In the genomic region with DNA sequence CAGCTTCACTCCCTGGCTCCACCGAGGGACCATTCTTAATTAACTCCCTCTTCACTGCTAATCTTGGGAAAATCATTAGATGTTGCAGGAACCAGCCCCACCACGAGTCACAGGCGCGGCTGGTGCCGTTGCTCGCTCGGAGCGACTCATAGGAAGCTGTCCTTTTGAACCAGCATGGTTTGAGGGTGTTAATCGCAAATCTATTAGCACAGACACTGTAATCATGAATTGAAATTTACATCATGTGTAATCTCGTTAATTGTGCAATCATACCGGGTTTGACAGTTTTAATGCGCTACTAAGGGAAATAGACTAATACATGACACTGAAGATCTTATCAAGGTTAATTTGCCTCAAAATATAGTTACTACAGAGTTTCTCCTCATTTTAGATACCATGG, we compare ENCODE assay signal across 29 mouse cellular contexts.
A peak's percentile ranks its signal among the peaks of the same experiment; 100 is the strongest.
DNase-seq lines count a peak whose midpoint lies in the region; ATAC-seq and TF ChIP-seq lines count a peak whose summit lies in the region.
"Had no signal": no experiment of that assay in that cellular context is flagged by ENCODE, and none has a peak within 500 bp of the region (broad histone marks: within the 10 kb centered on the region; RNA-seq: fewer than 3 reads in every experiment).

No protein-coding gene starts in this region.

- H3K4me3 ChIP-seq in forebrain, embryonic 14.5 days (ENCODE audit: low read depth, low read length): no peak overlapping the region
- H3K4me3 ChIP-seq in forebrain, embryonic 10.5 days: no peak overlapping the region
- H3K4me3 ChIP-seq in midbrain, embryonic 13.5 days (replicated peaks): no peak overlapping the region
- H3K4me3 ChIP-seq in midbrain, embryonic 11.5 days (ENCODE audit: low read depth, low read length): no peak overlapping the region
- H3K4me3 ChIP-seq in myocyte: no peak overlapping the region
- H3K4me3 ChIP-seq: erythroblast, embryonic 14.5 days; forebrain, embryonic 12.5 days; limb, embryonic 13.5 days; lung, embryonic 15.5 days had no signal

- no peaks in the 10 kb centered on the region for H3K27me3 ChIP-seq in forebrain, embryonic 14.5 days (replicated peaks; ENCODE audit: control insufficient read depth, insufficient read depth, low read length)
- no peaks in the 10 kb centered on the region for H3K27me3 ChIP-seq in forebrain, embryonic 10.5 days (ENCODE audit: poor library complexity, severe bottlenecking)
- no peaks in the 10 kb centered on the region for H3K27me3 ChIP-seq in midbrain, embryonic 13.5 days
- no peaks in the 10 kb centered on the region for H3K27me3 ChIP-seq in midbrain, embryonic 11.5 days (ENCODE audit: control insufficient read depth, insufficient read depth, low read length)
- H3K27me3 ChIP-seq in myocyte (ENCODE audit: control insufficient read depth, insufficient read depth, insufficient read length): no peaks in the 10 kb centered on the region
- H3K27me3 ChIP-seq: forebrain, embryonic 12.5 days; limb, embryonic 13.5 days; lung, embryonic 15.5 days had no signal

- H3K4me1 ChIP-seq in forebrain, embryonic 14.5 days (ENCODE audit: control insufficient read depth, insufficient read depth, low read length): 0 out of 2 replicates have a peak, but pooled peaks cover 3% of the 10 kb centered on the region
- peaks cover 17% of the 10 kb centered on the region for H3K4me1 ChIP-seq in forebrain, embryonic 10.5 days
- peaks cover 34% of the 10 kb centered on the region for H3K4me1 ChIP-seq in midbrain, embryonic 13.5 days (replicated peaks)
- peaks cover 2% of the 10 kb centered on the region; the same call in 1 of the 2 replicates for H3K4me1 ChIP-seq in midbrain, embryonic 11.5 days (ENCODE audit: control insufficient read depth, insufficient read depth, low read length)

- no peak overlapping the region for H3K9ac ChIP-seq in forebrain, embryonic 14.5 days (ENCODE audit: low read length)
- no peak overlapping the region for H3K9ac ChIP-seq in midbrain, embryonic 13.5 days (replicated peaks)
- no peak overlapping the region for H3K9ac ChIP-seq in midbrain, embryonic 11.5 days (ENCODE audit: low read length)
- H3K9ac ChIP-seq: forebrain, embryonic 12.5 days; limb, embryonic 13.5 days; lung, embryonic 15.5 days had no signal

- WGBS in forebrain, embryonic 14.5 days: 51% methylated on average over 12 of the region's 12 CpGs
- 86% methylated on average over 12 of the region's 12 CpGs for WGBS in forebrain, embryonic 10.5 days
- WGBS in midbrain, embryonic 13.5 days: 70% methylated on average over 12 of the region's 12 CpGs
- WGBS in midbrain, embryonic 11.5 days: 85% methylated on average over 12 of the region's 12 CpGs

- no peak overlapping the region for H3ac ChIP-seq in myocyte (ENCODE audit: control insufficient read depth, insufficient read length)

- H3K4me2 ChIP-seq in forebrain, embryonic 14.5 days (ENCODE audit: low read length): no peak overlapping the region
- no peak overlapping the region for H3K4me2 ChIP-seq in midbrain, embryonic 13.5 days (replicated peaks)
- no peak overlapping the region for H3K4me2 ChIP-seq in midbrain, embryonic 11.5 days
- no peak overlapping the region for H3K4me2 ChIP-seq in myocyte (ENCODE audit: low read depth)
- H3K4me2 ChIP-seq: forebrain, embryonic 12.5 days; heart, embryonic 11.5 days; limb, embryonic 13.5 days; liver, embryonic 11.5 days; lung, embryonic 15.5 days had no signal

- no peaks in the 10 kb centered on the region for H3K9me3 ChIP-seq in forebrain, embryonic 14.5 days (replicated peaks; ENCODE audit: control insufficient read depth, low read length)
- H3K9me3 ChIP-seq in forebrain, embryonic 10.5 days: no peaks in the 10 kb centered on the region
- H3K9me3 ChIP-seq in midbrain, embryonic 13.5 days: no peaks in the 10 kb centered on the region
- H3K9me3 ChIP-seq in midbrain, embryonic 11.5 days (ENCODE audit: control insufficient read depth, low read length): no peaks in the 10 kb centered on the region
- H3K9me3 ChIP-seq: forebrain, embryonic 12.5 days; limb, embryonic 13.5 days; lung, embryonic 15.5 days had no signal

- no peaks in the 10 kb centered on the region for H3K36me3 ChIP-seq in forebrain, embryonic 14.5 days (ENCODE audit: control insufficient read depth, insufficient read depth, low read length)
- H3K36me3 ChIP-seq in forebrain, embryonic 10.5 days (replicated peaks): no peaks in the 10 kb centered on the region
- H3K36me3 ChIP-seq in midbrain, embryonic 13.5 days: no peaks in the 10 kb centered on the region
- H3K36me3 ChIP-seq in midbrain, embryonic 11.5 days (ENCODE audit: control insufficient read depth, insufficient read depth, low read length): no peaks in the 10 kb centered on the region
- no peaks in the 10 kb centered on the region for H3K36me3 ChIP-seq in myocyte (ENCODE audit: control insufficient read depth, insufficient read depth)
- H3K36me3 ChIP-seq: forebrain, embryonic 12.5 days; limb, embryonic 13.5 days; lung, embryonic 15.5 days had no signal

- H3K79me2 ChIP-seq in myocyte (ENCODE audit: control insufficient read depth, insufficient read depth): no peaks in the 10 kb centered on the region

- ATAC-seq in forebrain, embryonic 14.5 days: no peak
- ATAC-seq in midbrain, embryonic 13.5 days: no peak
- ATAC-seq in midbrain, embryonic 11.5 days (ENCODE audit: low FRiP score): no peak
- ATAC-seq: activated CD4-positive, CD25-positive, alpha-beta regulatory T cell, adult 4 months; intestine, embryonic 16.5 days; midbrain, embryonic 16.5 days had no signal

- peak; percentile 43 for DNase-seq in forebrain, embryonic 14.5 days (ENCODE audit: low spot score)
- DNase-seq in forebrain, embryonic 10.5 days (ENCODE audit: extremely low spot score, low spot score): no peak
- DNase-seq in midbrain, embryonic 11.5 days (ENCODE audit: low spot score, missing footprints): no peak
- DNase-seq in 416B (ENCODE audit: low read depth): peak; percentile 64
- DNase-seq in lung, postnatal 25 days (ENCODE audit: low spot score): no peak
- DNase-seq: adrenal gland, adult 2 months; adrenal gland, postnatal 36 days; cerebellum, adult 2 months; cerebellum, postnatal 14 days; gastrocnemius, postnatal 10 days; heart, postnatal 36 days; kidney, adult 8-10 months; kidney, postnatal 4 days; lung, postnatal 36 days; right cerebral cortex, adult 18-20 months; spleen, adult 18-20 months; thymus, postnatal 25 days had no signal

- H3K27ac ChIP-seq in forebrain, embryonic 14.5 days (ENCODE audit: low read depth, low read length): no peak overlapping the region; the same call in 1 of the 2 replicates
- H3K27ac ChIP-seq in forebrain, embryonic 10.5 days: no peak overlapping the region
- peak overlapping the region; percentile 51; the same call in 1 of the 2 replicates for H3K27ac ChIP-seq in midbrain, embryonic 13.5 days
- H3K27ac ChIP-seq in midbrain, embryonic 11.5 days (ENCODE audit: low read depth, low read length): no peak overlapping the region
- H3K27ac ChIP-seq: forebrain, embryonic 12.5 days; kidney, postnatal 0 days; limb, embryonic 13.5 days; lung, embryonic 15.5 days had no signal

- no peak for TF ChIP-seq POLR2A in myocyte (IDR thresholded peaks at IDR 0.05; ENCODE audit: insufficient read length, low read depth)

TF ChIP-seq in myocyte, 11 proteins besides CTCF, POLR2A, EP300 and RAD21:
- TF ChIP-seq CEBPB (IDR thresholded peaks at IDR 0.05; ENCODE audit: insufficient read depth, poor library complexity, severe bottlenecking) (0 out of 2 replicates have a peak, but pooled peaks have one; percentile 15), E2F4 (IDR thresholded peaks at IDR 0.05; ENCODE audit: insufficient read depth) (no peak), TCF3 (IDR thresholded peaks at IDR 0.05; ENCODE audit: insufficient read length, low read depth) (no peak)

Comparison
In these comparisons a context has a peak if more than half of its experiments do, and no peak if none do; other contexts are left out.
1. DNase-seq: peak in forebrain, embryonic 14.5 days (single experiment) and 416B (single experiment); none in forebrain, embryonic 10.5 days (single experiment), midbrain, embryonic 11.5 days (single experiment) and lung, postnatal 25 days (single experiment).